Mouse (Mus musculus) kidney, adult 10 weeks (tissue): Measurements from ENCODE around the gene Dnm3. TPM values are rescaled to one million over a fixed set of nuclear protein-coding genes. Genes with fewer than 3 reads are reported as not detected.

Experiments
- polyA plus RNA-seq: library from polyadenylated mRNA; stranded (reverse); fragments of 350-450 nt; fragmentation: Illumina TruSeq; extraction: RNeasy Lipid Tissue Mini Kit (QIAGEN cat#74804); gene quantifications from one replicate; pipeline ENCODE4 v1.2.3, GENCODE M21; 2014; ENCODE audit warnings: low read depth, low replicate concordance

Dnm3 gene
- 17.5 TPM for polyA plus RNA-seq

DNA sequence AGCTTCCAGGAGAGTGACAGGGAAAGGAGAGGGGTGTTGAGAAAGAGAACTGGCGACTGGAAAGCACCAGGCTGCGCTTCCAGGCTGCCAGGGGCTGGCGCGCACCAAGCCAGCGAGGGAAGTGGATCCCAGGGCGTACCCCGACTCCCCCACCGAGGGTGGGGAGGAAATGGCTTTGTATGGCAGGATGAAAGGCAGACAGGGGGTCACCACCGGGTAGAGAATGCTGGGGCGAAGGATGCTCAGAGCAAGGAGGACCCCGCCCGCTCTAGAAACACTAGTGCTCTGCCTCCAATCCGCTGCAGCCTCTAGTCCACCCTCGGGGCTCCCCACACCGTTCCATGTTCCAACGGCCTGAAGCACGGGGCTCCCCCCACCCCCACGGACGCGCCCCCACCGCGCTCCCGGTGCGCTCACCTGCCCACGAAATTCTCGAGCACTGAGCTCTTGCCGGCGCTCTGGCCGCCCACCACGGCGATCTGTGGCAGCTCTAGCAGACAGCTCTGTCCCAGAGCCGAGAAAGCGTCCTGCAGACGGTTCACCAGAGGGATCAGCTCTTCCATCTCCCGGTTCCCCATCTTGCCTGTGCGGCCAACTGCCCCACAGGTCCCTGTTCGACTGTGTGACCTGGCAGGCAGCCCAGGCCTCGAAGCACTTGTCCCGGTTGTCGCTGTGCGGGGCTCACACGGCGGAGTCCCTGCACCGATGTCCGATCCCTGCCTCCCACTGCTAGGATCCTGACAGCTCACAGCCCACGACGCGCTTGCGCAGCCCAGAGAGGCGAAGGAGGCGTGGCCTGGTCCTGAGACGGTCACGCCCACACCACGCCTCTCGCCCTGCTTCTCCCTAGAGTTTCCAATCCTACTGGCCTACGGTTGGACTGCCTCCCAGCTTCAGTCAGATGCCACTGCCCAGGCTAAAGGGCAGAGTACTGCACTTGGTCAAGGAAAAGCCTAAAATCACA, at the start of gene Dnm3:
TSS of gene Dnm3 (minus strand) at position 789 of the 964 bp plus-strand sequence.

DNA sequence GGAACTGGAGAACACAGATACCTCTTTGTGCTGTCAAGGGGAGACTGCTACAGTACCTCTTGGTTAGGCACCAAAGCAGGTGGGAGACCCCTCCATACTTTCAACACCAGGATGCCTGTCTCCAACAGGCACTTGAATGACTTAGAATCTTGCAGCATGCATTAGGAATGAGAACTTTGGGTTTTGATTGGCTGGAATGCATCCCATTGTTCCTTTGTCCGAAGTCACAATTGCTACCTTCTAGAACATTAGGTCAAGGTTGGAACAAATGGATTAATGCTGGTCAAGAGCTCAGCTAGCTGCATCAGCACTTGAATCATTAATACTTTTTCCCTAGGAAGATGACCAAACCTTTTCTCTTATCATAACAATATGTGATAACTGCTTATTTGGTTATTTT, 498.3 kb downstream of the Dnm3 start, which contains the start of gene 4930558K02Rik:
TSS of gene 4930558K02Rik (minus strand) at position 101 of the 400 bp plus-strand sequence.

DNA sequence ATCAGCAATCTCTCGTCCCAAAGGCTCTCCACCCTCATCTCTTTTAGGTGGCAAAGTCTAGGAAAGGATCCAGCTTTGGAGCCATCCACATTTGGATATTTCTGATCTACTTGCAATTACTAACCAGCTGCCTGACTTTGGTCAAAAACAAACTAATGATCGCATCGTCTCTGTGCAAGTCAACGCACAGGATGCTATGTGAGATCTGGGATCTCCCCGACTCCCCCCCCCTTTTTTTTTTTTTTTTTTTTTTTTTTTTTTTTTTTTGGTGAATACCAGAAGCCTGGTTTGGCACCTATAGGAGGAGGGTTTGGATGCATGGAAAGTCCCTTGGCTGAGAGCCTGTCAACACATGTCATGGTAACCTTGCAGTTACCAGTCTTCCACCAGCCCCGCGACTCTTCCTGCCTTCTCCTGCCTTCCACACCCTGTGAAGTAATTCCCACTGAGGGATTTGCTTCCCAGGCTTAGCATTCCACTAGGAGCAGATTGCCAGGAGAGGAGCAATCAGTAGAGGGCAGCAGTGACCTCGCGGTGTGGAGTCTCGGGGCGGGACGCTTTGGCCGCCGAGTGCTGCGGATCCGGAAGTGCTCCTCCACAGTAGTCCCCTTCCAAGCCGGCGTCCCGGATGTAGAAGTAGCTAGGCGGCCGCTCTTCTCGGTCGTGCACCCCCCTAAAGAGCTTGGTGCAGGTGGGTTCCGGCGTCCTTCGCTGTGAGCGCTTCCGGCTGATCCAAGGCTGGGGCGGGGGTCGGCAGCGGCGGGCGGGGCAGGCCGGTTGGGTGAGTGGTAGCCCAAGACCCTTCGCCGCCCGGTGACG, 509.0 kb downstream of the Dnm3 start, which contains the start of gene Pigc:
TSS of gene Pigc (plus strand) at position 598 of the 819 bp plus-strand sequence.

Other genes starting within 250 kb of the Dnm3 start
- gene Mettl13, start 70.5 kb upstream of the Dnm3 start, polyA plus RNA-seq, result 1.7 TPM
- 117 TPM for gene Vamp4, start 92.5 kb upstream of the Dnm3 start, polyA plus RNA-seq
- gene Myoc, start 161.1 kb upstream of the Dnm3 start, polyA plus RNA-seq, result 0.20 TPM
- gene Myocos, start 180.2 kb upstream of the Dnm3 start, polyA plus RNA-seq, result not detected